Mouse (Mus musculus) 3T3-L1 (cell line): Measurements from ENCODE around the gene Apbb1.

ENCODE experiments used
- DNase-seq: peaks from one replicate; pipeline ENCODE4 v3.0.0-alpha.2; 2015; ENCODE audit warnings: low read depth, low spot score

Gene Apbb1

GRCm38 (mm10) chr7:105570756-105571155 lies 10.7 kb downstream of the Apbb1 start:
- DNase-seq = no peak

- no peak for DNase-seq
Measured at GRCm38 (mm10) chr7:105569512-105570496, 11.6 kb downstream of the Apbb1 start.

GRCm38 (mm10) chr7:105568988-105569471 lies 12.4 kb downstream of the Apbb1 start:
- no peak for DNase-seq

- DNase-seq = no peak
Measured at GRCm38 (mm10) chr7:105568583-105568982, 12.9 kb downstream of the Apbb1 start.

- no peak for DNase-seq
Measured at GRCm38 (mm10) chr7:105565071-105565836, 16.2 kb downstream of the Apbb1 start.

GRCm38 (mm10) chr7:105563367-105563766 lies 18.1 kb downstream of the Apbb1 start:
- no peak for DNase-seq

- DNase-seq = no peak
Measured at GRCm38 (mm10) chr7:105562317-105562716, 19.1 kb downstream of the Apbb1 start.

- no peak for DNase-seq
Measured at GRCm38 (mm10) chr7:105559016-105559415, 22.4 kb downstream of the Apbb1 start.

- DNase-seq = no peak
Measured at GRCm38 (mm10) chr7:105557671-105558070, 23.8 kb downstream of the Apbb1 start.

GRCm38 (mm10) chr7:105556406-105556805 lies 25.0 kb downstream of the Apbb1 start:
- no peak for DNase-seq

- no peak for DNase-seq
Measured at GRCm38 (mm10) chr7:105555571-105555970, 25.9 kb downstream of the Apbb1 start.

GRCm38 (mm10) chr7:105554212-105554942 lies 27.1 kb downstream of the Apbb1 start, which contains the start of gene Smpd1:
Gene Smpd1, plus strand, starts transcription at chr7:105554360.
- DNase-seq = peak; percentile 91

- no peak for DNase-seq
Measured at GRCm38 (mm10) chr7:105553456-105554211, 27.8 kb downstream of the Apbb1 start.

GRCm38 (mm10) chr7:105549035-105549434 lies 32.4 kb downstream of the Apbb1 start:
- peak; percentile 82 for DNase-seq

GRCm38 (mm10) chr7:105547970-105548369 lies 33.5 kb downstream of the Apbb1 start:
- peak; percentile 15 for DNase-seq

GRCm38 (mm10) chr7:105545986-105546385 lies 35.5 kb downstream of the Apbb1 start:
- no peak for DNase-seq

- peak; percentile 56 for DNase-seq
Measured at GRCm38 (mm10) chr7:105534162-105534561, 47.3 kb downstream of the Apbb1 start.

- no peak for DNase-seq
Measured at GRCm38 (mm10) chr7:105528094-105528493, 53.4 kb downstream of the Apbb1 start.

GRCm38 (mm10) chr7:105527306-105527937 lies 54.0 kb downstream of the Apbb1 start:
- peak; percentile 63 for DNase-seq

GRCm38 (mm10) chr7:105524222-105524621 lies 57.2 kb downstream of the Apbb1 start:
- DNase-seq = no peak
